Mouse (Mus musculus) C2C12 (cell line): ENCODE data around the gene Tfap2b. TPM values are rescaled to one million over a fixed set of nuclear protein-coding genes. Genes with fewer than 3 reads are reported as not detected.

Source experiments
- H3K27me3 ChIP-seq: one replicate; pipeline ENCODE4 v1.6.1; 2011; ENCODE audit not compliant: control insufficient read depth, insufficient read depth, insufficient read length
- H3K36me3 ChIP-seq: one replicate; pipeline ENCODE4 v1.6.1; 2011; ENCODE audit not compliant: control insufficient read depth, insufficient read depth
- H3K4me3 ChIP-seq: one replicate; pipeline ENCODE4 v1.5.1; 2011; ENCODE audit warnings: mild to moderate bottlenecking, control low read depth; ENCODE audit not compliant: poor library complexity, insufficient read depth, severe bottlenecking
- H3K79me2 ChIP-seq: one replicate; pipeline ENCODE4 v1.6.1; 2011; ENCODE audit not compliant: control insufficient read depth, insufficient read depth
- H3K79me3 ChIP-seq: one replicate; pipeline ENCODE4 v1.6.1; 2011; ENCODE audit warnings: low read depth, control low read depth
- H3ac ChIP-seq: one replicate; pipeline ENCODE3; 2011; ENCODE audit warnings: low read depth; ENCODE audit not compliant: control insufficient read depth, insufficient read length
- CEBPB ChIP-seq: IDR thresholded peaks from one replicate; pipeline ENCODE4 v1.6.1; 2011; ENCODE audit warnings: low read depth, mild to moderate bottlenecking, control low read depth, moderate library complexity
- CTCF ChIP-seq: IDR thresholded peaks from one replicate; pipeline ENCODE4 v1.5.1; 2011; ENCODE audit not compliant: control insufficient read depth, insufficient read depth, insufficient read length
- FOSL1 ChIP-seq: IDR thresholded peaks from one replicate; pipeline ENCODE4 v1.8.0; 2011; ENCODE audit warnings: mild to moderate bottlenecking, low read length; ENCODE audit not compliant: poor library complexity, insufficient read depth, severe bottlenecking
- MAX ChIP-seq: IDR thresholded peaks from one replicate; pipeline ENCODE4 v1.6.1; 2011; ENCODE audit warnings: mild to moderate bottlenecking, control low read depth
- MYOD1 ChIP-seq: IDR thresholded peaks from one replicate; pipeline ENCODE4 v1.6.1; 2011; ENCODE audit warnings: low read depth; ENCODE audit not compliant: control insufficient read depth, insufficient read length
- MYOG ChIP-seq: IDR thresholded peaks from one replicate; pipeline ENCODE4 v1.6.1; 2011; ENCODE audit not compliant: control insufficient read depth, insufficient read length; ENCODE audit errors: extremely low read depth
- USF1 ChIP-seq: IDR thresholded peaks from one replicate; pipeline ENCODE4 v1.6.1; 2011; ENCODE audit warnings: low read depth, mild to moderate bottlenecking, control low read depth, moderate library complexity
- polyA plus RNA-seq: library from polyadenylated mRNA; unstranded; fragments of >200 nt; fragmentation: generic; extraction: Trizol; gene quantifications from one replicate; pipeline ENCODE4 v1.2.1, GENCODE M21; 2012; ENCODE audit warnings: missing spikeins

Tfap2b gene
- polyA plus RNA-seq, 1 experiment, result not detected

DNA sequence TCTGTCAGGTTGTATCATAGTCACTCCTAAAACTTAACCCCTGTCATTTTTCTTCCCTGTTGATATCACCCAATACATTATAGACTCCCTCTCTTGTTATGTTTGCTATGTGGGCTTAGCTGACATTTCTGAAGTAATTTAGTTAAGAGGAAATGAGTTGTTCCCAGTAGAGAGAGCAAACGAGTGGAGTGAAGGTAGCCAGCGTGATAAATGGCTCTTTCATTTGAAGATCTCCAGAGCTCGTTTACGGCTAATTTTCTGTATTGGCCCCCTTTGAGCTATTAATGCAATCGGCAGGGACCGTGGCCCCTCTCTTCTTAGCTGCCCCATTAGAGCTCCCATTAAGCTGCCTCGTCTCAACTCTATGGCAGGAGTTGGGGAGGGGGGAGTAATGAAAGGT is 12.9 kb downstream of the Tfap2b start:
- no peak overlapping the region for H3K4me3 ChIP-seq
- H3K36me3 ChIP-seq, result no peaks in the 10 kb centered on the region
- TF ChIP-seq FOSL1 (no peak), CTCF (no peak), MAX (no peak), CEBPB (no peak)
- H3K79me3 ChIP-seq, result no peaks in the 10 kb centered on the region
- no peaks in the 10 kb centered on the region for H3K79me2 ChIP-seq
- H3ac ChIP-seq, result no peak overlapping the region
- H3K27me3 ChIP-seq, result no peaks in the 10 kb centered on the region

DNA sequence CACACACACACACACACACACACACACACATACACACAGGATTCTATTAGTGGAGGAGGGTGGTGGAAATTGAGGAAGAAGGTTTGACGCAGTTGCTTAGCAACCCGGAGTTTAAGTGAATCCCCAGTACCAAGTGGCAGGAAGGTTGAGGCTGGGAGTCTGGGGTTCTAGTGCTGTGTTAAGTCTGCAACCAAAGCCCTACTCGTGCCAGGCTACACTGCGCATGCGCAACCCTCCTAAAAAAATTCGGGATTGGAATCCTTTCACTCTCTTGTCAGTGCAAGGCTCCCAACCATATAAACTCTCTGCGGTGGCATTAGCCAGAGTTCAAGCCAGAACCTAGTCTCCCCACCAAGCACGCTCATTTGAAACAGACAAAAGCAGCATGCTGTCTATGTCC is 18.0 kb downstream of the Tfap2b start:
- H3K79me2 ChIP-seq, result no peaks in the 10 kb centered on the region
- H3ac ChIP-seq, result no peak overlapping the region
- TF ChIP-seq USF1, result no peak
- TF ChIP-seq MYOD1, result no peak
- TF ChIP-seq CEBPB, result no peak
- TF ChIP-seq MAX, result no peak
- TF ChIP-seq MYOG, result no peak
- TF ChIP-seq CTCF, result no peak
- TF ChIP-seq FOSL1, result no peak
- H3K4me3 ChIP-seq, result no peak overlapping the region
- no peaks in the 10 kb centered on the region for H3K79me3 ChIP-seq
- H3K36me3 ChIP-seq, result no peaks in the 10 kb centered on the region
- H3K27me3 ChIP-seq, result no peaks in the 10 kb centered on the region

DNA sequence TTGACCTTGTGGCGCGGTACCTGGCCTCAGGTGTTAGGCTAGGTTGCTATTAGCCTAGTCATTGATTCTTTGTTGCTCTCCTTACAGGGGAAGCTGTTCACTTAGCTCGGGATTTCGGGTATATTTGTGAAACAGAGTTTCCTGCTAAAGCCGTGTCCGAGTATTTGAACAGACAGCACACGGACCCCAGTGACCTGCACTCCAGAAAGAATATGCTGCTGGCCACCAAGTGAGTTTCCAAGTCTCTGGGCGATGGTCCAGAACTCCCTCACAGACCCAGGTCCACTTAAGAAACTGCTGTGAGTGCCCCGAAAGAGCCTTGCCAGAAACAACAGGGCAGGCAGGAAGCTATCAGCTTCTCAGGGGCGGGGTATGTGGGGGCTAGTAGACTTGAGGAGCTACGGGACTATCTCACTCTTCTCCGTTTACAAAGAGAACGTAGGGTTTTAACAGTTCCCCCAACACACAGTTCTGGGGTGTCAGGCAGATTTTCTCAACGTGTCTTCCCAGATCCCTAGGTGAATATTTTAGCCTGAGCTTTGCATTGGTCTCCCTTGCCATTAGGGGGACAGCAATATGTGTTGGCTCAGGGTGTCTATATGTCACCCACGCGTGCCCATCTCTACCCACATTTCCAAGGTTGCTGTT is 22.3 kb downstream of the Tfap2b start:
- Histone ChIP-seq H3K36me3 (no peaks in the 10 kb centered on the region), H3K79me2 (no peaks in the 10 kb centered on the region), H3K79me3 (no peaks in the 10 kb centered on the region), H3K27me3 (no peaks in the 10 kb centered on the region), H3ac (no peak overlapping the region), H3K4me3 (no peak overlapping the region)
- TF ChIP-seq MAX (no peak), CEBPB (no peak), USF1 (no peak), CTCF (no peak), FOSL1 (no peak), MYOG (no peak), MYOD1 (no peak)

DNA sequence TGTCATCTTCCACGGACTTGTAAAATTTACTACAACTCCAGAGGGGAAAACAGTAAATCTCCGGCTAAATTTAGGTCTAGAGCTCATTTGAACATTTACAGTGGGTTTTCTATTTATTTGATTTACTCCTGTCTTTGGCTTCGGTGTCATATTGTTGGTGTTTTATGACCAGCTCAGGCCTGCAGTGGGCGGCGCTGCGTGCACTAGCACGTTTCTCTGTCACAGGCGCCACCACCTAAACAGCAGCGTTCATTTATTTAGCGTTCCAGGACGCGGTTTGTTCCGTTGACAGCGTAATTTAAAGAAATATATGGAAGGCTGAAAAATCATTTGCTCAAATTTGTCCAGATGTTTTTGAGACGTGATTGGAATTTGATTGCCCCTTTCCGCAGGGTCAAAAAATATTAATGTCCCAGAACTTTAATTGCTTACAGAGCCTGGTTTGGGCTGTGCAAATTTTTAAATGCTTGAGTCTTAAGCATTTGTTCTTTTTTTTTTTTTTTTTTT is 22.9 kb downstream of the Tfap2b start:
- Histone ChIP-seq H3K4me3 (no peak overlapping the region), H3K79me3 (no peaks in the 10 kb centered on the region), H3K79me2 (no peaks in the 10 kb centered on the region), H3ac (no peak overlapping the region), H3K36me3 (no peaks in the 10 kb centered on the region), H3K27me3 (no peaks in the 10 kb centered on the region)
- TF ChIP-seq CEBPB (no peak), USF1 (no peak), MAX (no peak), MYOD1 (no peak), FOSL1 (no peak), MYOG (no peak), CTCF (no peak)

DNA sequence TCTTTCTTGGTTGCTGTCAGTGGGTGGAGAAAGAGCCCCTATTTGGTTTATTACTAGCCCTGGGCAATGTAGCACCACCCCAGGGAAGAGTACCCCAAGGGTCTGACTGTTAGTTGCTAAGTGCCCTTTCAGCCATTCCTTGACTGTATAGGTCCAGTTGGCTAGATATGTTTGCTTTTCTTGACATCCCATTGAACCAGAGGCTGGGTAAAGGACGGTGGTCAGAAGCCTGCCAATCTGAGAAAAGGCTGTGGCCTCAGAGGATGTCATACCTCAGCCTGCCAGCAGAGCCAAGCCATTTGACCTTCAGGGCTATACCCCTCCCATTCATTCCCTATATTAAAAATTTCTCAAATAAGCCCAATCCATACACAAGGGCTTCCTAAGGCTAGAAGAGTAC is 24.0 kb downstream of the Tfap2b start:
- Histone ChIP-seq H3K79me2 (no peaks in the 10 kb centered on the region), H3K79me3 (no peaks in the 10 kb centered on the region), H3K36me3 (no peaks in the 10 kb centered on the region), H3ac (no peak overlapping the region), H3K4me3 (no peak overlapping the region), H3K27me3 (no peaks in the 10 kb centered on the region)
- no peak for TF ChIP-seq FOSL1
- no peak for TF ChIP-seq MYOG
- TF ChIP-seq MYOD1, result no peak
- TF ChIP-seq MAX, result no peak
- no peak for TF ChIP-seq USF1
- TF ChIP-seq CTCF, result no peak
- no peak for TF ChIP-seq CEBPB

DNA sequence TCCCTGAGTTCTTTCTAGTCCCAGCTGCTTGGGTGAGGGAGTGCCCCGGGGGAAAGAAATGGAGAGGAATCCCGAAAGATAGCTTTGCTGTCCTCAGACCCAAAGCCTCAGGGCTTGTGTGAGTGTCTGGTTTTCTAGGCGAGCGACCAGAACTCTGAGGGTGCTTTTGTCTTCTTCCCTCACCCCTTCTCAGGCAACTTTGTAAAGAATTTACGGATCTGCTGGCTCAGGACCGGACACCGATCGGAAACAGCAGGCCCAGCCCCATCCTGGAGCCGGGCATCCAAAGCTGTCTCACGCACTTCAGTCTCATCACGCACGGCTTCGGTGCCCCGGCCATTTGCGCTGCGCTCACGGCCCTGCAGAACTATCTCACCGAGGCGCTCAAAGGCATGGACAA is 25.1 kb downstream of the Tfap2b start:
- no peaks in the 10 kb centered on the region for H3K27me3 ChIP-seq
- no peak overlapping the region for H3K4me3 ChIP-seq
- no peaks in the 10 kb centered on the region for H3K79me3 ChIP-seq
- no peaks in the 10 kb centered on the region for H3K79me2 ChIP-seq
- no peaks in the 10 kb centered on the region for H3K36me3 ChIP-seq
- H3ac ChIP-seq, result no peak overlapping the region
- TF ChIP-seq MAX (no peak), MYOD1 (no peak), CTCF (no peak), CEBPB (no peak), USF1 (no peak), FOSL1 (no peak), MYOG (no peak)
